Mouse (Mus musculus) testis, postnatal 10 days (tissue): ENCODE measurements around the gene Tm6sf2.
A peak's percentile ranks its signal among the peaks of the same experiment; 100 is the strongest.

Source experiments
- DNase-seq: peaks from one replicate; pipeline ENCODE4 v3.0.0; 2021; ENCODE audit warnings: low spot score

Tm6sf2 gene

GRCm38 (mm10) chr8:70089296-70089960 is 16.7 kb downstream of the Tm6sf2 start:
- DNase-seq = no peak

- no peak for DNase-seq
Measured at GRCm38 (mm10) chr8:70092786-70093185, 20.1 kb downstream of the Tm6sf2 start.

- DNase-seq = no peak
Measured at GRCm38 (mm10) chr8:70099276-70099675, 26.6 kb downstream of the Tm6sf2 start.

- DNase-seq = no peak
Measured at GRCm38 (mm10) chr8:70100241-70100640, 27.5 kb downstream of the Tm6sf2 start.

- peak; percentile 57 for DNase-seq
Measured at GRCm38 (mm10) chr8:70104506-70104905, 31.8 kb downstream of the Tm6sf2 start.

- DNase-seq = no peak
Measured at GRCm38 (mm10) chr8:70104922-70105321, 32.2 kb downstream of the Tm6sf2 start.

- peak; percentile 35 for DNase-seq
Measured at GRCm38 (mm10) chr8:70110451-70110850, 37.7 kb downstream of the Tm6sf2 start.

GRCm38 (mm10) chr8:70111192-70111795 is 38.6 kb downstream of the Tm6sf2 start:
- DNase-seq = peak; percentile 35

GRCm38 (mm10) chr8:70112401-70113016 is 39.8 kb downstream of the Tm6sf2 start:
- DNase-seq = peak; percentile 30

- no peak for DNase-seq
Measured at GRCm38 (mm10) chr8:70114488-70114887, 41.8 kb downstream of the Tm6sf2 start.

GRCm38 (mm10) chr8:70114892-70115291 is 42.2 kb downstream of the Tm6sf2 start:
- peak; percentile 39 for DNase-seq

GRCm38 (mm10) chr8:70117611-70118010 is 44.9 kb downstream of the Tm6sf2 start:
- DNase-seq = peak; percentile 60

GRCm38 (mm10) chr8:70118726-70119700 is 46.3 kb downstream of the Tm6sf2 start:
- DNase-seq = peak; percentile 38

- peak; percentile 73 for DNase-seq
Measured at GRCm38 (mm10) chr8:70120667-70121066, 47.9 kb downstream of the Tm6sf2 start, which contains the start of gene Ncan. TSS of gene Ncan (minus strand) at chr8:70120873.

- DNase-seq = no peak
Measured at GRCm38 (mm10) chr8:70122863-70123262, 50.1 kb downstream of the Tm6sf2 start.

- peak; percentile 30 for DNase-seq
Measured at GRCm38 (mm10) chr8:70124992-70125391, 52.3 kb downstream of the Tm6sf2 start.

- DNase-seq = no peak
Measured at GRCm38 (mm10) chr8:70128435-70128834, 55.7 kb downstream of the Tm6sf2 start.

GRCm38 (mm10) chr8:70129309-70129952 is 56.7 kb downstream of the Tm6sf2 start:
- peak; percentile 63 for DNase-seq
